Mouse (Mus musculus): ENCODE data around the gene Ldlr. TPM values are rescaled to one million over a fixed set of nuclear protein-coding genes. Genes with fewer than 3 reads are reported as not detected.
"Not testable (repeated sequence)": the region's sequence is repeated elsewhere in the genome, so short reads cannot be mapped to it uniquely, and the experiment has no call there.

Ldlr gene
- polyA plus RNA-seq, 1 experiment from 2014 or later = 33.2 TPM

GRCm38 (mm10) chr9:21762135-21762534, 38.9 kb downstream of the Ldlr start:
- Histone ChIP-seq H3K9me3 (no peaks in the 10 kb centered on the region), H3K4me3 (no peak overlapping the region), H3K36me3 (0 out of 2 replicates have a peak, but pooled peaks cover 7% of the 10 kb centered on the region), H3K4me1 (peaks cover 14% of the 10 kb centered on the region; the same call in 1 of the 2 replicates), H3K27me3 (replicated peaks) (no peaks in the 10 kb centered on the region), H3K9ac (no peak overlapping the region), H3K4me2 (replicated peaks) (no peak overlapping the region), H3K27ac (no peak overlapping the region)
- ATAC-seq (ENCODE audit: low FRiP score, low read depth) = no peak

GRCm38 (mm10) chr9:21764084-21764999, 41.1 kb downstream of the Ldlr start:
- H3K36me3 ChIP-seq = no peaks in the 10 kb centered on the region
- no peak overlapping the region for H3K4me2 ChIP-seq (replicated peaks)
- no peaks in the 10 kb centered on the region for H3K9me3 ChIP-seq
- H3K4me3 ChIP-seq = no peak overlapping the region
- H3K27ac ChIP-seq = no peak overlapping the region
- 95% methylated on average over 6 of the region's 6 CpGs for WGBS
- no peak for ATAC-seq (ENCODE audit: low FRiP score, low read depth)
- peaks cover 12% of the 10 kb centered on the region; the same call in 1 of the 2 replicates for H3K4me1 ChIP-seq
- H3K27me3 ChIP-seq (replicated peaks) = no peaks in the 10 kb centered on the region
- no peak overlapping the region for H3K9ac ChIP-seq

GRCm38 (mm10) chr9:21767896-21768295, 44.6 kb downstream of the Ldlr start:
- H3K4me2 ChIP-seq (replicated peaks) = no peak overlapping the region
- no peak overlapping the region for H3K9ac ChIP-seq
- no peak for ATAC-seq (ENCODE audit: low FRiP score, low read depth)
- no peaks in the 10 kb centered on the region for H3K9me3 ChIP-seq
- H3K4me3 ChIP-seq = no peak overlapping the region
- peaks cover 9% of the 10 kb centered on the region; the same call in 1 of the 2 replicates for H3K4me1 ChIP-seq
- peaks cover 6% of the 10 kb centered on the region; the same call in 1 of the 2 replicates for H3K36me3 ChIP-seq
- 82% methylated on average over 11 of the region's 11 CpGs for WGBS
- H3K27me3 ChIP-seq (replicated peaks) = no peaks in the 10 kb centered on the region
- no peak overlapping the region for H3K27ac ChIP-seq

GRCm38 (mm10) chr9:21768511-21769411, 45.5 kb downstream of the Ldlr start:
- peaks cover 9% of the 10 kb centered on the region; the same call in 1 of the 2 replicates for H3K4me1 ChIP-seq
- WGBS = 48% methylated on average over 13 of the region's 13 CpGs
- H3K4me2 ChIP-seq (replicated peaks) = no peak overlapping the region
- no peaks in the 10 kb centered on the region for H3K27me3 ChIP-seq (replicated peaks)
- H3K36me3 ChIP-seq = peaks cover 6% of the 10 kb centered on the region; the same call in 1 of the 2 replicates
- H3K27ac ChIP-seq = no peak overlapping the region
- H3K4me3 ChIP-seq = no peak overlapping the region
- no peak overlapping the region for H3K9ac ChIP-seq
- ATAC-seq (ENCODE audit: low FRiP score, low read depth) = no peak
- no peaks in the 10 kb centered on the region for H3K9me3 ChIP-seq

GRCm38 (mm10) chr9:21769558-21770183, 46.4 kb downstream of the Ldlr start:
- Histone ChIP-seq H3K9ac (no peak overlapping the region), H3K4me1 (peaks cover 9% of the 10 kb centered on the region; the same call in 1 of the 2 replicates), H3K4me3 (no peak overlapping the region), H3K4me2 (replicated peaks) (no peak overlapping the region), H3K27ac (no peak overlapping the region), H3K9me3 (no peaks in the 10 kb centered on the region), H3K27me3 (replicated peaks) (no peaks in the 10 kb centered on the region), H3K36me3 (peaks cover 11% of the 10 kb centered on the region)
- 75% methylated on average over 26 of the region's 26 CpGs for WGBS
- no peak for ATAC-seq (ENCODE audit: low FRiP score, low read depth)

- peaks cover 24% of the 10 kb centered on the region for H3K36me3 ChIP-seq
- not testable (repeated sequence) for H3K27me3 ChIP-seq (replicated peaks); H3K4me1 ChIP-seq; H3K4me3 ChIP-seq; H3K9me3 ChIP-seq; ATAC-seq (ENCODE audit: low FRiP score, low read depth); H3K9ac ChIP-seq; H3K27ac ChIP-seq; H3K4me2 ChIP-seq (replicated peaks)
- WGBS = 85% methylated on average over 5 of the region's 5 CpGs
These were observed 50.1 kb downstream of the Ldlr start for GRCm38 (mm10) chr9:21773396-21773795.

GRCm38 (mm10) chr9:21774353-21774752, 51.1 kb downstream of the Ldlr start:
- WGBS = 92% methylated on average over 16 of the region's 16 CpGs
- peaks cover 24% of the 10 kb centered on the region for H3K36me3 ChIP-seq
- no peaks in the 10 kb centered on the region for H3K4me1 ChIP-seq
- H3K4me3 ChIP-seq = no peak overlapping the region
- no peaks in the 10 kb centered on the region for H3K27me3 ChIP-seq (replicated peaks)
- H3K9ac ChIP-seq = no peak overlapping the region
- H3K27ac ChIP-seq = no peak overlapping the region
- H3K9me3 ChIP-seq = no peaks in the 10 kb centered on the region
- H3K4me2 ChIP-seq (replicated peaks) = no peak overlapping the region
- ATAC-seq (ENCODE audit: low FRiP score, low read depth) = no peak

- no peak overlapping the region for H3K27ac ChIP-seq
- peaks cover 19% of the 10 kb centered on the region for H3K36me3 ChIP-seq
- no peaks in the 10 kb centered on the region for H3K4me1 ChIP-seq
- no peaks in the 10 kb centered on the region for H3K9me3 ChIP-seq
- no peaks in the 10 kb centered on the region for H3K27me3 ChIP-seq (replicated peaks)
- 84% methylated on average over 3 of the region's 3 CpGs for WGBS
- no peak overlapping the region for H3K9ac ChIP-seq
- no peak for ATAC-seq (ENCODE audit: low FRiP score, low read depth)
- no peak overlapping the region for H3K4me3 ChIP-seq
- no peak overlapping the region for H3K4me2 ChIP-seq (replicated peaks)
These were observed 54.4 kb downstream of the Ldlr start for GRCm38 (mm10) chr9:21777726-21778125.

GRCm38 (mm10) chr9:21781657-21782468, 58.6 kb downstream of the Ldlr start:
- ATAC-seq (ENCODE audit: low FRiP score, low read depth) = no peak
- Histone ChIP-seq H3K9ac (no peak overlapping the region), H3K4me1 (no peaks in the 10 kb centered on the region), H3K27ac (no peak overlapping the region), H3K36me3 (peaks cover 6% of the 10 kb centered on the region), H3K9me3 (no peaks in the 10 kb centered on the region), H3K4me3 (no peak overlapping the region), H3K27me3 (replicated peaks) (no peaks in the 10 kb centered on the region), H3K4me2 (replicated peaks) (no peak overlapping the region)
- WGBS = 83% methylated on average over 15 of the region's 15 CpGs

GRCm38 (mm10) chr9:21784517-21785307, 61.4 kb downstream of the Ldlr start:
- Histone ChIP-seq H3K4me3 (no peak overlapping the region), H3K4me2 (replicated peaks) (no peak overlapping the region), H3K4me1 (0 out of 2 replicates have a peak, but pooled peaks cover 3% of the 10 kb centered on the region), H3K36me3 (no peaks in the 10 kb centered on the region; the same call in none of the 2 replicates), H3K27ac (no peak overlapping the region), H3K9me3 (no peaks in the 10 kb centered on the region), H3K27me3 (replicated peaks) (no peaks in the 10 kb centered on the region), H3K9ac (no peak overlapping the region)
- WGBS = 90% methylated on average over 7 of the region's 7 CpGs
- ATAC-seq (ENCODE audit: low FRiP score, low read depth) = no peak

- not testable (repeated sequence) for H3K9me3 ChIP-seq; ATAC-seq (ENCODE audit: low FRiP score, low read depth); H3K4me3 ChIP-seq; H3K4me2 ChIP-seq (replicated peaks); H3K27ac ChIP-seq; H3K27me3 ChIP-seq (replicated peaks); H3K36me3 ChIP-seq; H3K4me1 ChIP-seq; H3K9ac ChIP-seq
- 73% methylated on average over 2 of the region's 2 CpGs for WGBS
These were observed 63.0 kb downstream of the Ldlr start for GRCm38 (mm10) chr9:21786309-21786708.
